Mouse (Mus musculus): ENCODE measurements around the gene Ogg1. TPM values are rescaled to one million over a fixed set of nuclear protein-coding genes. Genes with fewer than 3 reads are reported as not detected.
"Not testable (repeated sequence)": the region's sequence is repeated elsewhere in the genome, so short reads cannot be mapped to it uniquely, and the experiment has no call there.

Ogg1 gene
- total RNA-seq, 2 experiments from 2014 or later, result 4.4 to 4.8 TPM

DNA sequence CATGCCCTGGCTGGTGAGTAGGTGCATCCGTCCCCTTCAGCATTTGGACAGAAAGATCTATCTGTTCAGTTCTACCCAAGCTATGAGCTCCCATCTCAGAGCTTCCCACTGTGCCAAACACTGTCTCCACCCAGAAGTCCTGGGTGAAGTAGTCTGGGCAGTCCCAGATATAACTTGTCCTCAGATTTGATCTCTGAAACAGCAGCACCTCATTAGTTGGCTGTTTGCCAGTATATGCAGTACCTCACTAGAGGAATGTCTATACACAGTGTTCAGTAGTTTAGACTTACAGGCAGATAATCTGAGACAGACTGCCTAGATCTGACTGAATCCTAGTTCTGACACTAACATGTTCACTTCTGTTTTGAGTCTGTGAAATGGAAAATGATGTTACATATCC lies 2.6 kb downstream of the Ogg1 start:
- DNase-seq (ENCODE audit: low spot score), result no peak
- intact Hi-C loops (cut with DNase I), result no loop called here

DNA sequence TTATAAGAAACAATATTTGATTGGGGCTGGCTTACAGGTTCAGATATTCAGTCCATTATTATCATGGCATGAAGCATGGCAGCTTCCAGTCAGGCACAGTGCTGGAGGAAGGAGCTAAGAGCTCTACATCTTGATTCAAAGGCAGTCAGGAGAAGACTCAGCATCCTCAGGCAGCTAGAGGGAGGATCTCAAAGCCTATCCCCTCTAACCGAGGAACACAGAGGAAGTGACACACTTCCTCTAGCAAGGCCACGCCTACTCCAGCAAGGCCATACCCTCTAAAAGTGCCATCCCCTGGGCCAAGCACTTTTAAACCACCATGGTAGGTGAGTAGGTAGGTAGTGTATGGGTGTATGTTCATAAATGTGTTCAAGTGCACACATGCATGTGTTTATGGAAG lies 3.8 kb downstream of the Ogg1 start:
- intact Hi-C loops (cut with DNase I), result loop anchor here (2.0 to 5.0 kb wide), 2 partner anchors 44 to 142 kb away; partner anchors contain the start of gene Il17rc

DNA sequence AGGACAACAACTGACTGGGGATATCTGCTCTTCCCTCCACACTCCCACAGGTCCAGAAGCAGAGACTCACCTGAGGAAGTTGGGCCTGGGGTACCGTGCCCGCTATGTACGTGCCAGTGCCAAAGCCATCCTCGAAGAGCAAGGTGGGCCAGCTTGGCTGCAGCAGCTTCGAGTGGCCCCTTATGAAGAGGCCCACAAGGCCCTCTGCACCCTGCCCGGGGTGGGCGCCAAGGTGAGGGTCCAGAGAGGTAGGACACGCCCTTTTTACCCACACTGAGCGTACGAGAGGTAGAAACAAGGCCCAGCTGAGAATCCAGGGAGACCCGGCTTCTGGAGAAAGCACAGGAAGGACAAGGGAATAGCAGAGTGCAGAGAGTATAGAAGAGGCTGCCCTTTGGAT lies 4.9 kb downstream of the Ogg1 start:
- DNase-seq (ENCODE audit: low spot score), result no peak
- intact Hi-C loops (cut with DNase I), result loop anchor here (2.0 to 5.0 kb wide), 2 partner anchors 43 to 141 kb away; partner anchors contain the start of gene Il17rc

More for the DNA sequence above, 3.8 kb downstream of the Ogg1 start:
- DNase-seq (ENCODE audit: low spot score), result no peak

DNA sequence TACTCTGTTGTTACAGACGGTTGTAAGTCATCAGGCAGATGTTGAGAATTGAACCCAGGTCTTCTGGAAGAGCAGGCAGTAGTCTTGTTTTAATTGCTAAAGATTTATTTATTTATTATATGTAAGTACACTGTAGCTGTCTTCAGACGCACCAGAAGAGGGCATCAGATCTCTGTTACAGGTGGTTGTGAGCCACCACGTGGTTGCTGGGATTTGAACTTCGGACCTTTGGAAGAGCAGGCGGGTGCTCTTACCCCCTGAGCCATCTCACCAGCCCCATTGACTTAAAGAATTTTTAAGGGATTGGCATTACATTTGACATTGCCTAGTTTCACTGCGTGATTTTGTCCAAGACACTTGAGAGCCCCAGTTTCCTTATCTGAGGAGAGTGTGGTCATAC lies 6.0 kb downstream of the Ogg1 start:
- intact Hi-C loops (cut with DNase I), result loop anchor here (5.0 kb wide), 1 partner anchor 140 kb away; the partner anchor contains the start of gene Il17rc
- not testable (repeated sequence) for DNase-seq (ENCODE audit: low spot score)

DNA sequence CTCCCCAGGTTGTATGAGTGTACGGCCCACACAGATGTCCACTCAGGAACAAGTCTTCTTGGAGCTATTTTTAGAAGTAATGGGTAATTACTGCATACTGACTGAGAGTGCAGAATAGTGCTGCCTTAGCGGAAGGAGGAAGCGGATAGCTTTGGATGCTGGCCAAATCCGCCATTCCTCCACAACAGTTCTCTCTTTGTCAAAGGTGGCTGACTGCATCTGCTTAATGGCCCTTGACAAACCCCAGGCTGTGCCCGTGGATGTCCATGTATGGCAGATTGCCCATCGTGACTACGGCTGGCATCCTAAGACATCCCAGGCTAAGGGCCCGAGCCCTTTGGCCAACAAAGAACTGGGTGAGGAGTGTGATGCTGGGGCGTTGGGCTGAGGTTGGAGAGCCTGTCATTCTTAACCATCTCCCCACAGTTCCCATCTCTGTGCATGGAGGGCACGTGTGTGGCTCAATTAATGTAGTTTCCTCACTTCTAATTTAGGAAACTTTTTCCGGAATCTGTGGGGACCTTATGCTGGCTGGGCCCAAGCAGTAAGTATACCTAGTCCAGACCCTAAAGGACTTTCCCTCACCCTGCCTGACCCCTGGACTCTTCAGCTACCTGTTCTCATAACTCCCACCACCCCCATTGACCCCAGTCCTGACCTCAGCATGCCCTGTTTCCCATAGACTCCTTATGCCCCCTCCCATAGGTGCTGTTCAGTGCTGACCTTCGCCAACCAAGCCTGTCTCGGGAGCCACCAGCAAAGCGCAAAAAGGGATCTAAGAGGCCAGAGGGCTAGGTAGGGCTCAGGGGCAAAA lies 6.6 kb downstream of the Ogg1 start:
- no peak for DNase-seq (ENCODE audit: low spot score)
- intact Hi-C loops (cut with DNase I), result loop anchor here (5.0 kb wide), 1 partner anchor 139 kb away; the partner anchor contains the start of gene Il17rc

DNA sequence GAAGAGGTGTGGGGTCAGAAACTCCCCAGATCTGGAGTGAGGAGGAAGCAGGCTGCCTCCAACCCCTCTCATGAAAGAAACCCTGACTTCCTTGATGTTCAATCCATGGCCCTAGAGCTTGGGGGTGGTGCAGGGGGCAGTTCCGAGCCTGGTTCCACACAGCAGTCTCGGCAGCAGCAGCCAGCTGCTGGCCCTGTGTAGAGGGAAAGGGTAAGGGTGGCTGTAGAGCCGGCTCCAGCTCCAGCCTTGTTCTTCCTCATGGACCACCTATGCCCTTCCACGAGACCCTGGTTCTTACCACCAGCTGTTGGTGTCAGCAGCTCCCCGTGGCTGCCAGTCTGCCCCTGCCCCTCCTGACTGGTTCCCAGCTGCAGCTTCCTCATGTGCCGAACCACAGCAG lies 7.4 kb downstream of the Ogg1 start:
- intact Hi-C loops (cut with DNase I), result loop anchor here (5.0 kb wide), 1 partner anchor 138 kb away; the partner anchor contains the start of gene Il17rc

DNA sequence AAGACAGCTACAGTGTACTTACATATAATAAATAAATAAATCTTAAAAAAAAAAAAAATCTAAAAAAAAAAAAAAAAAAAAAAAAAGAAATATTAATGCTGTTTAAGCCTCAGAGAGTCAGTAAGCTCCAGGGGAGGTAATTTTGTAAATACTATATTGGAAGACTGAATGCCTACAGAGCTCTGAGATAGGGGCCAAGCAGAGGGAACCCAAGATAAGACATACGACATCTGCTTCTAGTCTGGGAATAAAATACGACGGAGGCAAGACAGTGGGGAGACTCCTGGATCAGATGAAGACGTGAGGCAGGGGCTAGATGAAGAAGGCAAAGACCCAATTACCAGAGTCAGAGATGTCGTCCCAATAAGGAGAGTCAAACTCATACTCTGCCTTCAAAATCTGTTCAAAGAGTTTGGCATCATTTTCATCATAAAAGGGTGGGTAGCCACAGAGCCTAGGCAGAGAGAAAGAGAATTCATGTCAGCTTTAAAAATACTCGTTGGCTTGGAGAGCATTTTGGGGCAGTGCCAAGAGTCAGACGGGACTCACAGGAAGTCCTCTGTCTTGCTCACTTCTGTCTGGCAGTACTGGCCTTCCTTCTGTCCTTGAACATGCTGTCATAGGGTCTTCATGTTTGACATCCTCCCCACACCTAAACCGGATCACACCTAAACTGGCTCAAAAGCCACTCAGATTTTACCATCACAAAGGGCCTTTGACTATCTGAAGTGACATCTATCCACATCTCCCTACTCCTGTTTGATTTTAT lies 10.3 kb downstream of the Ogg1 start:
- DNase-seq (ENCODE audit: low spot score), result no peak
- intact Hi-C loops (cut with DNase I), result no loop called here

More for the DNA sequence above, 7.4 kb downstream of the Ogg1 start:
- DNase-seq (ENCODE audit: low spot score), result no peak

DNA sequence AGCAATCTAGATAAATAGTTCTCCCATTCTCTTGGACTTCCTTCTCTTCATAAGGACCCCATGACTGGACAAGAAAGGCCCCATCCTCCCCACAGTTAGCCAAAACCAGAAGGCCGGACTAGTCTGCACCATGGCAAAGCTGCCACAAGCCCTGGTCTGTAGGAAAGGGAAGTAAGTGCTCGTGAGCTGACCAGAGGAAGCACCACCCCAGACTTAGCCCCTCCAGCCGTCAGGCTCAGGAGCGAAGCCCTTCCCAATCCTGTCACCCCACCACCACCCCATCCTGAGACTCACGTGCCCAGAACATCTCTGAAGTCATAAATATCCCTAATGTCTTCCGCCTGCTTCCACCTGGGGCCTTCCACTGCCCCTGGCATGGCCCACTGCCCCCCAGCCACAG lies 14.8 kb downstream of the Ogg1 start:
- intact Hi-C loops (cut with DNase I), result loop anchor here (5.0 kb wide), 1 partner anchor 36 kb away; the partner anchor contains the start of genes Arpc4 and Tada3
- no peak for DNase-seq (ENCODE audit: low spot score)

DNA sequence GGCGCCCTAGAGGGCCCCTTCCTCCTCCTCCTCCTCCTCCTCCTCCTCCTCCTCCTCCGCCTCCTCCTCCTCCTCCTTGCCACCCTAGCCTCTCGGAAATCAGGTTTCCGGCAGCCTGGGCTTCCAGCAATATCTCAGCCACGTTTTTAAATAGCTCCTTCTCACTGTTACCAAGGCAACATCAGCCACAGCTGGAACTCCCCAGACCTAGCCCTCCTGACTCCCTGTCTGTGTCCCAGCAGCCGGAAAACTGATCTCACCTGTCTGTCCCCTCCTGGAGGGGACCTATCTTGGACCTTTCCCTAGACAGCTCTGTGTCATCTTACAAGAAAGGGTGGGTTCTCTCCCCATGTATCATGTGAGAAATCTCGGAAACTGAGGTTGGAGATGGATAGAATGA lies 15.5 kb downstream of the Ogg1 start:
- intact Hi-C loops (cut with DNase I), result loop anchor here (5.0 kb wide), 1 partner anchor 35 kb away; the partner anchor contains the start of genes Arpc4 and Tada3
- DNase-seq (ENCODE audit: low spot score), result no peak

DNA sequence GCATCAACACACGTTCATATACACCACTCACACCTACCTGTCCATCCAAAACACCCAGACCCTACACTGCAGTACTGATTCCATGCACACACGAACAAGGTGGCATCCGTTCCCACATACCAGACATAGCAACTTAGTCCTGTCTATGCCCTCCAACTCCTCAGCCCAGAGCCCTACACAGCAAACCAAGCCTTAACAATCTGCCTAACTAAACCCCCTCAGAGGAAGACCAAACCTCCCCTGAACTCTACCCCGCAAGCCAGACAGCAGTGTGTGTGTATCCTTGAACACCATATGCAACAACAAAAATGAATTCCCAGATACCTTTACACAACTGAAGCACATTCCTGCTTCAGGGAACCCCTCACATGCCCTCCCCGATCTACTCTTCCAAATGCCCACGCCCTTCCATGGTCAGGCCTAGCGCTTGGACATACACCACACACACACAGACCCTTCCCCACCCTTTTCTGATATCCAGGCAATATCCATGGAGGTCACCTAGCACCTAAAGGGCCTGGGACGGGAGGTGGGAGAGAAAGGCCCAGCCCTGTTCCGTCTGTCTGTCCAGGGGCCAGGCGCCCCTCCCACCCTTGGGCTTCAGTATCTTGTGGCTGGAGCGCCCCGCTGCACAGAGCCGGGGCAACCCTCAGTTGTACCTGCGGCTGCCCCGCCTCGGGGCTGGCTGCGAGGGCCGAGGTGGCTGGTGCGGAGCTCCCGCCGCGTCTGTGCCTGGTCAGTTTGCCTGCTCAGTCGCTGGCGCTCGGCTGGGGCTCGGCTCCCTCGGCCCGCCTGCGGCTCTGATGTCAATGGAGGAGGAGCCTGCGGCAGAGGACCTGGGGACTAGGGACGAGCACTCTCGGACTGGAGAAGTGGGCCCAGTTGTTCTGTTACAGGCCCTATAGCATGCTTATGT lies 16.7 kb downstream of the Ogg1 start, which contains the start of gene Camk1:
TSS of gene Camk1 (minus strand) at position 808 of the 916 bp plus-strand sequence.
- intact Hi-C loops (cut with DNase I), result loop anchor here (5.0 kb wide), 1 partner anchor 34 kb away; the partner anchor contains the start of genes Arpc4 and Tada3

DNA sequence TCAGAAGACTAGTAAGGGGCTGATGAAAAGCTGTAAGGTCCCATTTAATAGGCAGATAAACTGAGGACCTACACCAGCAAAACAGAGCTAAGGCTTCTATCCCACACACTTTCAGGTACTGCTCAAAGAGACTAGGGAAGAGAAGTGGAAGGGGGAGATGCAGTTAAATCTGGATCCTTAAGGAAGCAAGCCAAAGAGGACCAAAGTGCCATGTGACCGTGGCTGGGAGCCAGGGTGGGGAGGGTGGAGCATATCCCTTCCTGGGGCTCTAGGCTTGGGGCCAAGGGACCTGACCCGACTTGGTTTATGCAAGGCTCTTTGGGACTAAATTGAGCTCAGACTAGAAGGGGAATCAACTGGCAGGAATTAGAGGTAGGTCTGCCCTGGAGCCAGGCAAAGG lies 17.5 kb downstream of the Ogg1 start:
- peak; percentile 76 for DNase-seq (ENCODE audit: low spot score)
- intact Hi-C loops (cut with DNase I), result loop anchor here (5.0 kb wide), 1 partner anchor 33 kb away; the partner anchor contains the start of genes Arpc4 and Tada3

More for the DNA sequence above, 16.7 kb downstream of the Ogg1 start, which contains the start of gene Camk1:
- peak; percentile 80 for DNase-seq (ENCODE audit: low spot score)

DNA sequence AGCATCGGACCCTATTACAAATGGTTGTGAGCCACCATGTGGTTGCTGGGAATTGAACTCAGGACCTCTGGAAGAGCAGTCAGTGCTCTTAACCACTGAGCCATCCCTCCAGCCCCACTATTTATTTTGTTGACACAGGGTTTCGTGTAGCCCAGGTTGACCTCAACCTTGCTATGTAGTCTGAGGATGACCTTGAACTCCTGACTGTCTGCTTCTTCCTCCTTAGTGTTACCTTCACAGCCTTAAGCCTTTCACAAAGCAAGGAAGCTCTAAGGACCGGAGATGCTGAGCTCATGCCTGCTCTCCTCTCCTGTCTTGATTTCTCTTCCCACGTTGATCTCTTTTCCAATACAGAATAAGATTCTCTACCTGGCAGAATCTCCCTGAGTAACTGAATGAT lies 20.1 kb downstream of the Ogg1 start:
- intact Hi-C loops (cut with DNase I), result no loop called here
- no peak for DNase-seq (ENCODE audit: low spot score)

DNA sequence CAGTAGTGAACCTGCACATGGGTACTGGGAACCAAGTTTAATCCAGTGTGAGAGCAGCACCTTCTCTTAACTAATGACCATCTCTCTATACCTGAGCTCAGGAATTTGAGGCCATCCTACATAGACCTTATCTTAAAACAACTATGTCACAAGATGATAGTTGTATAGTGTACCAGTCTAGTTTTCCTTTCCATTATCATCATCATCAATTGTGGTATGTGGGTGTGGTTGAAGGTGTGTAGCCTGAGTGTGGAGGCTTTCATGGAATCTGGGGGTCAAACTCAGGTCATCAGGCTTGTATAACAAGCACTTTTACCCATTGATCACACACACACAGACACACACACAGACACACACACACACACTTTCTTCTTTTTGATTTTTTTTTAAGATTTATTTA lies 23.8 kb downstream of the Ogg1 start:
- DNase-seq (ENCODE audit: low spot score), result no peak
- intact Hi-C loops (cut with DNase I), result no loop called here

DNA sequence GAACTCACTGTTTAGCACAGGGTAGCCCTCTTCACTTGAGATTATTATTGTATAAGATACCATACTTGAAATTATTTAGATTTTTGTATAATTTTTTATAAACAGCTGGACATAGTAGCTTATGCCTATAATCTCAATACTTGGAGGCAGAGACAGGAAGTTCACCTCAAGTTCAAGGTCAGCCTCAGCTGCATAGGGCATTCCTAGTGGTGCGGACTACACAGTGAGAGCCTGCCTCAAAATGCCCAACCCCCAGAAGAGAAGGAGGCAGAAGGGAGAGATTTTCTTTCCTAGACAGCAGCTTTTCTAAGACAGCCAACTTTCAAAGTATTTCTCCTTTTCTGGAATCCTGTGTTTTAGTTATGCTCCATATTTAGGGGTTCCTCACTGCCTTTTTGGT lies 24.4 kb downstream of the Ogg1 start:
- intact Hi-C loops (cut with DNase I), result no loop called here
- DNase-seq (ENCODE audit: low spot score), result no peak

DNA sequence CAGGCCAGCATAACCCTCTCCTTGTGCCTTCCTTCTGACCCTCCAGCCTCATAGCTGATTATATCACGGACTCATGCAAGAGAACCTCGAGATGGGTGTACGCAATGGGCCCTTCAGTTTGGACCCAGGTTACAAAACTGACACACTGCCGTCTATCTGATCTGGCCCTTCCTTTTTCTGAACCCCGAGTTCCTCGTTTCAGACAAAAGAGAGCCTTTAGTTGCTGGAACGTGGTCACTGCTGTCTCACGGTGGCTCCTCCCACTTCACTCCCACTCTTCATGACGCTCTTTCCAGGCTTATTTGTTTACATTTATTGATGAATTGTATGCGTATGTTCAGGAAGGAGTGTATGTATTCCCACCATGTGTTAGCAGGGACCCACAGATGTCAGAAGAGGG lies 24.9 kb downstream of the Ogg1 start:
- no peak for DNase-seq (ENCODE audit: low spot score)
- intact Hi-C loops (cut with DNase I), result no loop called here

DNA sequence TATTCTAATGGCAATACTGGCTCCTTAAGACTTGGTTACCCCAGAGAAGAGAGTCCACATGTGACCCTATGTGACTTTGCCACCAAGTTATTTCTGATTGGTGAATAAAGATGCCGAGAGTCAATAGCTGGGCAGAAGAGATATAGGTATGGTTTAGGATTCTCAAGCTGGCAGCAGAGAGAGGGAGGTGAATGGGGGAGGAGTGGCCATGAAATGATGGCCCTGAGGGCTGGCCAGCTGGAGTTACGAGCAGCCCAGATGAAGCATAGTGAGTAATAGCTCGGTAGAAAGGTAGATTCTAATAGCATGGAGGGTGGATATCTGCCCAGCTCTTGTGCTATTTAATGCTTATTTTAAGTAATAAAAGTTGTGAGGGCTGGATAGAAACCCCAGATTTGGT lies 26.0 kb downstream of the Ogg1 start:
- intact Hi-C loops (cut with DNase I), result no loop called here
- DNase-seq (ENCODE audit: low spot score), result no peak

DNA sequence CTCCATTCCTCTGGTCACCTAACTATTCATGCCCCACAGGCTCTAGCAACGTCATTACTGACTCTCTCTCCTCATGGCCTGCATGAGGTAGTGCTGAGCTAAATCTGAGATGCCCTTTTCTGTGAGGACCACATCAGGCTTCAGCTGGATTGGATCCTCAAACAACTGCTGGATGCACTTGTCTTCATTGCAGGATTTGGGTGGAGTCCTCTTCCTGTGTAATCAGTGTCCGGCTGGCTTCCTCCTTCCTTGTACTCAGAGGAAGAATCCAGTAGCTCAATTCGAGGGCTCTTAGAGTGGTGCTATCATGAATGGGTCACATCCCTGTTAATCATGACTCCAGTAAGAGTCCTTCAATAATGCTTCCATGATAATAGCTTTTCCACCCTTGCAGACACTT lies 26.9 kb downstream of the Ogg1 start:
- intact Hi-C loops (cut with DNase I), result no loop called here
- no peak for DNase-seq (ENCODE audit: low spot score)

DNA sequence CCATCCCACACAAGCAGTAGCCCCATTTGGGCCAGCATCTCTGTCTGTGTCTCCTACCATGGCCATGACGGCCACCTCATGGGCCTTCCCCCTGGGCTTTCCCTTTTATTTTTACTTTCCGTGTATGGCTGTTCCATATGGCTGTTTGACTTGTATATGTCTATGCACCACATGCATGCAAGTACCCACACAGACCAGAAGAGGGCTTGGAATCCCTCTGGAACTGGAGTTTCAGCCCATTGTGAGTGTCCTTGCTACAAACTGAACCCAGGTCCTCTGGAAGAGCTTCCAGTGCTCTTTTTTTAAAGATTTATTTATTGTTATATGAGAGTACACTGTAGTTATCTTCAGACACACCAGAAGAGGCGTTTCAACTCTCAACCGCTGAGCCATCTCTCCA lies 34.7 kb downstream of the Ogg1 start:
- DNase-seq (ENCODE audit: low spot score), result no peak

DNA sequence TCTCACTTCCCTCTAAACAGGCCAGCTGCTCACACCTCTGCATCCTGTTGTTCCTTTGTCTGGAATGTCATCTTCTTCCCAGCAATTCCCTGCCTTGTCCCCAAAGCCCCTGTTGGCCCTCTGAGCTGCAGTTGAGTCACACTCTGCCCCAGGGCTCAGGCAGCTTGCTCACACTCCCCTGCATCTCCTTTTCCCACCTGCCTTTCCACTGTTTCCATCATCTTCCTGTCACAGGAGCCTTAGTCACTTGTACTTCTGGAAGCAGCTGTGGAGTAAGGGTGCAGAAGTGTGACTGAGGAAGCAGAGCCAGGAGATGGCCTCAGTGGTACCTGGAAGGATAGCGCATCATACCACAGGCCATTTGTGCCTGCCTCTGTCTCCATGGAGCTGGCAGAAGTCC lies 35.5 kb downstream of the Ogg1 start:
- no peak for DNase-seq (ENCODE audit: low spot score)
- intact Hi-C loops (cut with DNase I), result no loop called here

More for the DNA sequence above, 34.7 kb downstream of the Ogg1 start:
- intact Hi-C loops (cut with DNase I), result no loop called here
